Mouse (Mus musculus): ENCODE data around the gene Gm17087. TPM values are rescaled to one million over a fixed set of nuclear protein-coding genes. Genes with fewer than 3 reads are reported as not detected.

The Gm17087 gene
- polyA plus RNA-seq, 3 experiments from 2014 or later: 2.2 to 3.6 TPM; not detected in 1

DNA sequence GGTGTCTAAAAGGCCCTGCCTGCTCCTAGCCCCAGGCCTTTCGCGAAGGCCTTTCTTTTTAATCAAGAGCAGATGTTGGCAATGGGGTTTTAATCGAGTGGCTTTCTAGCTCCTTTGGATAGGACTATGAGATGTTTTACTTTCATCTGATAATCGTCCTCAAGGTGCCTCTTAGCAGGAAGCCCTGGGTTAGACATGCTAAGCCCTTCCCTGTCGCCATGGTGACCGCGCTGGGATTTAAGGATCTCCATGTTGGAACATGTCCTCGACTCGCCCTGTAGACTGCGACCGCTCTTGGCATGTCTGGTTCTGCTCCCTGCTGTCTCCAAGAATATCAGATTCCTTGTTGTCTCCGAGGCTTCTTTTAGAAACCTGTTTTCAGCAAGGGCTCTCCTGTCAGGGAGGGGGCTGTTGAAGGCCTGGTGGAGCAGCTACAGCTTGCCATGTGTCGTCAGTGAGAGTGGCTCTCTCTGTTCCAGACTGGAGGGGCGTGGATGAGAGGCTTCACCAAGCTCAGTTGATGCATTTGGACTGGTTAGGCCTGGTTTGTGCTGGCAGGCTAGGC is 24.7 kb downstream of the Gm17087 start:
- ATAC-seq: no peak

DNA sequence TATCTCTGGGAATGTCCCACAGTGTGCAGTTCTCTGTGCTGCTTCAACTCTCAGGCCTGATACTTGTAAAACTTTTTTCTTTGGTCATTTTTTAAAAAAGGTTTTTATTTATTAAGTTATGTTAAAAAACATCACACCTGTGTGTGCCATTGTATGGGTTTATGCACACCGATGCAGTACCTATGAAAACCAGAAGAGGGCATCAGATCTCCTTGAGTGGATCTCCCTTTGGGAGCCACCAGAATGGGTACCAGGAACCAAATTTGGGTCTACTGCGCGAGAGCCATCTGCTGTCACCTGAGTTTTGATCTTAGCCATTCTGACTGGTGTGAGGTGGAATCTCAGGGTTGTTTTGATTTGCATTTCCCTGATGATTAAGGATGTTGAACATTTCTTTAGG is 28.6 kb downstream of the Gm17087 start:
- ATAC-seq: no peak

DNA sequence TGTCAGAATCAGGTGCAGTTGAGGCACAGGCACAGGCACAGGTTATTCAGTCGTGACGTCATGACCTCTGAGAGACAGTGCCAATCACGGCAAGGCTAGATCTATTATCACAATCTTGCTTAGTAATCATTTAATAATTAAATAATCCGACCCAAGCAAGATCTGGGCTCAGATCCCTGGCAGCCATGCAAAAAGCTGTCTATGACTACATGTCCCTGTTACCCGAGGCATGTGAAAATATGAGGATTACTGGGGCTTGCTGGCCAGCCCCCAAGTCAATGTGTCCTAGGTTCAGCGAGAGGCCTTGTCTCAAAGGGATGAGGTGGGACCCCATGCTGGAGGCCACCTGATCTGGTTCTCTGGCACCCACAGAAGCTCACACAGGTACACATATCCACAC is 30.2 kb downstream of the Gm17087 start:
- no peak for ATAC-seq

DNA sequence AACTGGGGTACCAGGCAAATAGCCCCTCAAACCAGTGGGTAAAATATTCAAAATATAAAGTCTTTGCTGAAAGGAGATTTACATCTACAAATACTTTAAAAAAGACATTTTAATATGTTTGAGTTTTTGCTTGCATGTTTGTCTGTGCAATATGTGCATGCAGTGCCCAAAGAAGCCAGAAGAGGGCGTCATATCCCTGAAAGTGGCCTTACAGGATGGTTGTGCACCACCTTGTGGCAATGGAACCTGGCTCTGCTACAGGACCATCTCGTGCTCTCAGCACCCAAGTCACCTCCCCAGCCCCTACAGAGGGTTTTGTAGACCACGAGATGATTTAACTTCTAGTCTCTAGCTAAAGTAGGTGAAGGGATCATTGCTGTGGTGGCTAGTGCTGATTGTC is 32.9 kb downstream of the Gm17087 start:
- ATAC-seq: no peak

GRCm38 (mm10) chr17:8532609-8533008 is 34.1 kb downstream of the Gm17087 start:
- no peak for ATAC-seq

DNA sequence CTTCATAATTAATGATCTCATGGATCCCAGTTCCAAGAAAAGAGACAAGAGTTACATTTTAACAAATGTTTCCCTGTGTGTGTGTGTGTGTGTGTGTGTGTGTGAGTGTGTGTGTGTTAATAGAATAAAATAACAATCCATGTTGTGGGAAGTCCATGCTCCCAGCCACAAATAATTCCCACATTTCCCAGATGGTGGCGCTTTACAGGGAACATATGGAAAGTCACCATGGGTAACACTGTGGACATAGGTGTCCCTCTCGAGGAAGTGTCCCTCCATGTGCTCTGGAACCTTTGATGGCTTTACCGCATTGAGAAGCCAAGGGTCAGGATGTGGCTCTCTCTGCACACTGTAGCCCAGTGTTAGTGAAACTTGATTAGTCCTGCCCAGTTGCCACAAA is 38.1 kb downstream of the Gm17087 start:
- no peak for ATAC-seq

DNA sequence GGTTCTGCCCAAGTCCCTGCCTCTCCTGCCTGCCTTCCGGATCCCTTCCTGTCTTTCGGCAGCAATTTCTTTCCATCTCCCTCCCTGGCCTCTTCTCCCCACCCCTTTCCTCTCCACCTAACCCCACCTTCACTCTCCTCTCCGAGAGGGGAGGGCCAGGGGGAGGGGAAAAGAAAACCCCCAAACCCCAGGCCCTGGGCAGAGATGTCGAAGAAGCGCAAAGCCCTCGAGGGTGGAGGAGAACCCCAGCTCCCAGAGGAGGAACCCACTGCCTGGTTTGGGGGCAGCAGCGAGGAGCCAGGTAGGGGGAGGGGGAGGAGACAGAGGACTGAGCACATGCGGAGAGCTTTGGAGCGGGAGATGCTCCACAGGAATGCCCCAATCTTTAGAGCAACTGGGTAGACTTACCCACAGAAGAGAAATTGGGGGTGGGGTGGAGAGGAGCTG is 39.9 kb downstream of the Gm17087 start:
- ATAC-seq: no peak

- no peak for ATAC-seq
Measured at GRCm38 (mm10) chr17:8525971-8526740, 40.6 kb downstream of the Gm17087 start.

- no peak for ATAC-seq
Measured at GRCm38 (mm10) chr17:8525225-8525721, 41.5 kb downstream of the Gm17087 start, which contains the start of gene Pde10a. Gene Pde10a (plus strand): TSS chr17:8525372.

GRCm38 (mm10) chr17:8524387-8525165 is 42.2 kb downstream of the Gm17087 start:
- ATAC-seq: no peak

GRCm38 (mm10) chr17:8523986-8524385 is 42.8 kb downstream of the Gm17087 start:
- no peak for ATAC-seq

DNA sequence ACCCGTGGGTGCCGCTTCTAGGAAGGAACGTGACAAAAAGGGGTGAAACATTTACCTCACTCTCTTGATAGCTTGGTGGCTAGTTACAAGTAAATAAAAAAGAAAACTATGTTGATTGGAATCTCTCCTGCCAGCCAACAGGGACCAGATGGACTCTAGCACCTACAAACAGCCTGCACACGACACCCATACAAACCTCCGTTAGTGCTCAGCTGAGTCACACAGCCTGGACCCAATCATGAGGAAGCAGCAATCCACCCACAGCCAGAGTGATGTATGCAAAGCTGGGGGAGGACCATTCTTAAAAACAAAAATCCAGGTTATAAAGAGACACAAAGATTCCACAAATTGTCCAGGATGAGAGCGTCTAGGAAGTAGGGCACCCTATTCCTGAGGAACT is 50.7 kb downstream of the Gm17087 start:
- ATAC-seq: no peak

Other genes starting within 250 kb of the Gm17087 start
- gene Prr18, start 229.5 kb downstream of the Gm17087 start, polyA plus RNA-seq (2017; shearing (Covaris generic)): under 1 TPM in 1 of 3 experiments, not detected in 2; 0.25 TPM
- 1 to 10 TPM in 2 of 3 experiments, under 1 TPM in 1; 0.44 to 2.0 (median 1.4) TPM for gene T2, start 211.0 kb downstream of the Gm17087 start, polyA plus RNA-seq (2017; shearing (Covaris generic))
- gene T, start 132.5 kb downstream of the Gm17087 start, polyA plus RNA-seq (2017; shearing (Covaris generic)): not detected
- gene Pde10a, start 41.6 kb downstream of the Gm17087 start, polyA plus RNA-seq (2017; shearing (Covaris generic)): not detected